Mouse (Mus musculus) CH12.LX (cell line): Measurements from ENCODE around the gene Stag3. TPM values are rescaled to one million over a fixed set of nuclear protein-coding genes. Genes with fewer than 3 reads are reported as not detected.

Source experiments
- DNase-seq: peaks from one replicate; pipeline ENCODE4 v3.0.0-alpha.2; 2013; ENCODE audit errors: extremely low read depth
- H3K27ac ChIP-seq: 2 replicates; pipeline ENCODE4 v1.5.1; 2012; ENCODE audit warnings: low read depth, mild to moderate bottlenecking, control low read depth, moderate library complexity; ENCODE audit not compliant: insufficient read depth
- H3K27me3 ChIP-seq: replicated peaks from 2 replicates; pipeline ENCODE3; 2012; ENCODE audit warnings: inconsistent platforms
- H3K36me3 ChIP-seq, 2 experiments: replicated peaks in 1 of 2; 2 replicates each; pipeline versions ENCODE3 to v1.6.1; 2012; ENCODE audit warnings: inconsistent platforms in 1 of 2, low read length in 1 of 2, mild to moderate bottlenecking in 1 of 2, mixed read lengths in 1 of 2, moderate library complexity in 1 of 2; ENCODE audit not compliant: control insufficient read depth in 1 of 2, insufficient read depth in 1 of 2
- H3K4me1 ChIP-seq, 2 experiments: 2 replicates each; pipeline ENCODE4 v1.6.1; 2012; ENCODE audit warnings: inconsistent platforms in 1 of 2, moderate library complexity in 1 of 2; ENCODE audit not compliant: insufficient read depth in 2 of 2, control insufficient read depth in 1 of 2
- H3K4me2 ChIP-seq: 2 replicates; pipeline ENCODE4 v1.6.1; 2012; ENCODE audit warnings: low read depth, mild to moderate bottlenecking, control low read depth; ENCODE audit not compliant: poor library complexity, insufficient read depth, severe bottlenecking
- H3K4me3 ChIP-seq, 3 experiments: fragments of 150-350 bp in 1 of 3; sonication (generic) in 1 of 3; replicated peaks in 1 of 3; 2 replicates each; pipeline versions ENCODE3 to v1.5.1; 2011 to 2012; ENCODE audit warnings: low read depth in 2 of 3, low read length in 2 of 3, mild to moderate bottlenecking in 2 of 3, moderate library complexity in 2 of 3, control low read depth in 1 of 3, improper control_type of control experiment in 1 of 3, inconsistent platforms in 1 of 3, mixed read lengths in 1 of 3; ENCODE audit not compliant: poor library complexity in 1 of 3
- H3K79me2 ChIP-seq: replicated peaks from 2 replicates; pipeline ENCODE4 v1.6.1; 2012; ENCODE audit warnings: mild to moderate bottlenecking, moderate library complexity; ENCODE audit not compliant: control insufficient read depth, poor library complexity, insufficient read depth, severe bottlenecking; ENCODE audit errors: extremely low read depth
- H3K9ac ChIP-seq: 2 replicates; pipeline ENCODE4 v1.6.1; 2012; ENCODE audit warnings: low read depth, mild to moderate bottlenecking, control low read depth, moderate library complexity; ENCODE audit not compliant: insufficient read depth
- H3K9me3 ChIP-seq: replicated peaks from 2 replicates; pipeline ENCODE3; 2012; ENCODE audit warnings: low read length, inconsistent platforms, mixed read lengths
- ELF1 ChIP-seq: IDR thresholded peaks from 2 replicates; pipeline ENCODE4 v1.6.1; 2014; ENCODE audit warnings: low read depth, mild to moderate bottlenecking, inconsistent platforms, low read length, improper control_type of control experiment
- GABPA ChIP-seq: IDR thresholded peaks from 2 replicates; pipeline ENCODE4 v1.6.1; 2012; ENCODE audit warnings: low read depth, low read length, improper control_type of control experiment, inconsistent platforms; ENCODE audit not compliant: insufficient replicate concordance
- HCFC1 ChIP-seq: IDR thresholded peaks from 2 replicates; pipeline ENCODE4 v1.6.1; 2012; ENCODE audit warnings: low read depth, mild to moderate bottlenecking, inconsistent platforms, low read length, improper control_type of control experiment
- IRF4 ChIP-seq: IDR thresholded peaks from 2 replicates; pipeline ENCODE4 v1.6.1; 2014; ENCODE audit warnings: low read depth, mild to moderate bottlenecking, inconsistent platforms, low read length, improper control_type of control experiment
- JUN ChIP-seq: IDR thresholded peaks from 2 replicates; pipeline ENCODE4 v1.6.1; 2011; ENCODE audit warnings: low read depth, mild to moderate bottlenecking, low read length, improper control_type of control experiment, moderate library complexity; ENCODE audit not compliant: insufficient read depth
- JUND ChIP-seq: conservative IDR thresholded peaks from 2 replicates; pipeline ENCODE4 v1.6.1; 2011; ENCODE audit warnings: low read depth, low read length, improper control_type of control experiment
- MAFK ChIP-seq: IDR thresholded peaks from 2 replicates; pipeline ENCODE4 v1.6.1; 2011; ENCODE audit warnings: low read length, improper control_type of control experiment; ENCODE audit not compliant: insufficient replicate concordance
- MEF2A ChIP-seq: IDR thresholded peaks from 2 replicates; pipeline ENCODE4 v1.6.1; 2014; ENCODE audit warnings: low read depth, mild to moderate bottlenecking, inconsistent platforms, low read length, improper control_type of control experiment, borderline replicate concordance
- MYC ChIP-seq: IDR thresholded peaks from 2 replicates; pipeline ENCODE4 v1.6.1; 2011; ENCODE audit warnings: low read depth, mild to moderate bottlenecking, improper control_type of control experiment, low read length
- NELFE ChIP-seq: IDR thresholded peaks from 2 replicates; pipeline ENCODE4 v1.6.1; 2011; ENCODE audit warnings: low read depth, low read length, improper control_type of control experiment
- NRF1 ChIP-seq: IDR thresholded peaks from 2 replicates; pipeline ENCODE4 v1.6.1; 2014; ENCODE audit warnings: low read depth, mild to moderate bottlenecking, inconsistent platforms, low read length, improper control_type of control experiment, moderate library complexity
- PAX5 ChIP-seq: IDR thresholded peaks from 2 replicates; pipeline ENCODE4 v1.6.1; 2012; ENCODE audit warnings: low read length, inconsistent platforms, mixed read lengths
- POLR2A ChIP-seq: IDR thresholded peaks from 2 replicates; pipeline ENCODE4 v1.6.1; 2011; ENCODE audit warnings: low read depth, mild to moderate bottlenecking, improper control_type of control experiment, low read length
- POLR2AphosphoS2 ChIP-seq: IDR thresholded peaks from 2 replicates; pipeline ENCODE4 v1.6.1; 2011; ENCODE audit warnings: low read depth, low read length, improper control_type of control experiment
- RAD21 ChIP-seq: IDR thresholded peaks from 2 replicates; pipeline ENCODE4 v1.6.1; 2011; ENCODE audit warnings: low read depth, mild to moderate bottlenecking, low read length, improper control_type of control experiment, moderate library complexity
- SMC3 ChIP-seq: IDR thresholded peaks from 2 replicates; pipeline ENCODE4 v1.6.1; 2011; ENCODE audit warnings: low read depth, low read length, improper control_type of control experiment
- TBP ChIP-seq: conservative IDR thresholded peaks from 2 replicates; pipeline ENCODE4 v1.6.1; 2011; ENCODE audit warnings: low read depth, low read length, improper control_type of control experiment
- TCF12 ChIP-seq: IDR thresholded peaks from 2 replicates; pipeline ENCODE4 v1.6.1; 2014; ENCODE audit warnings: low read depth, mild to moderate bottlenecking, inconsistent platforms, low read length, improper control_type of control experiment
- UBTF ChIP-seq: IDR thresholded peaks from 2 replicates; pipeline ENCODE4 v1.6.1; 2012; ENCODE audit warnings: low read depth, mild to moderate bottlenecking, inconsistent platforms, low read length, improper control_type of control experiment, moderate library complexity
- USF1 ChIP-seq: IDR thresholded peaks from 2 replicates; pipeline ENCODE4 v1.6.1; 2014; ENCODE audit warnings: low read depth, mild to moderate bottlenecking, inconsistent platforms, low read length, improper control_type of control experiment
- ZC3H11A ChIP-seq: IDR thresholded peaks from 2 replicates; pipeline ENCODE4 v1.6.1; 2012; ENCODE audit warnings: low read depth, mild to moderate bottlenecking, inconsistent platforms, low read length, improper control_type of control experiment
- ZMIZ1 ChIP-seq: IDR thresholded peaks from 2 replicates; pipeline ENCODE4 v1.6.1; 2012; ENCODE audit warnings: low read depth, mild to moderate bottlenecking, inconsistent platforms, low read length, improper control_type of control experiment
- dilution Hi-C: fragments of 300-500 bp; cut with MboI; formaldehyde crosslinking; loops from 2 replicates; pipeline ENCODE4 v1.14.3; 2020; ENCODE audit warnings: low sequenced_read_pairs; ENCODE audit not compliant: extremely low pct_unique_long_range_greater_than_20kb, extremely low pct_ligation_motif_present
- in situ Hi-C: fragments of 300-500 bp; cut with MboI; formaldehyde crosslinking; loops from 3 replicates; pipeline ENCODE4 v1.14.3; 2019; ENCODE audit warnings: low sequenced_read_pairs, low pct_ligation_motif_present, low pct_unique_long_range_greater_than_20kb, mixed read lengths
- polyA plus RNA-seq: library from polyadenylated mRNA; unstranded; fragments of >175 nt; gene quantifications from 2 replicates; pipeline ENCODE4 v1.2.1, GENCODE M21; 2012; ENCODE audit warnings: low read depth; ENCODE audit not compliant: insufficient read length
- total RNA-seq, 2 experiments: library from RNA; depleted of rRNA; stranded (reverse); fragments of 300-350 nt in 1 of 2; fragments of >200 nt in 1 of 2; gene quantifications; 2 replicates each; pipeline ENCODE4 v1.2.3; 2012 to 2014

Stag3 gene
- total and polyA plus RNA-seq, 3 experiments, result not detected

- dilution Hi-C loops (no loop called here), in situ Hi-C loops (no loop called here)
- no peak overlapping the region for H3K27ac ChIP-seq
- H3K27me3 ChIP-seq, result no peaks in the 10 kb centered on the region
- TF ChIP-seq MYC, result no peak
- no peak for TF ChIP-seq PAX5
- TF ChIP-seq MAFK, result 0 out of 2 replicates have a peak, but pooled peaks have one; percentile 19
- H3K9ac ChIP-seq, result peak overlapping the region; percentile 88
- DNase-seq, result no peak
- peaks cover 11% of the 10 kb centered on the region; the same call in 1 of the 2 replicates for H3K79me2 ChIP-seq
- peaks cover 8 to 35% of the 10 kb centered on the region in 2 experiments for H3K4me1 ChIP-seq
- peak overlapping the region; percentile 89 for H3K4me2 ChIP-seq
- H3K4me3 ChIP-seq, result peak overlapping the region; percentile 73 to 85 (median 80)
- no peaks in the 10 kb centered on the region for H3K9me3 ChIP-seq
- H3K36me3 ChIP-seq, result peaks cover 38 to 65% of the 10 kb centered on the region in 2 experiments
Observed at GRCm38 (mm10) chr5:138264207-138264578, 15.8 kb upstream of the Stag3 start.

GRCm38 (mm10) chr5:138265712-138266111 lies 14.3 kb upstream of the Stag3 start:
- Histone ChIP-seq H3K9me3 (no peaks in the 10 kb centered on the region), H3K9ac (no peak overlapping the region), H3K79me2 (peaks cover 11% of the 10 kb centered on the region; the same call in 1 of the 2 replicates), H3K4me2 (no peak overlapping the region), H3K4me3 (no peak overlapping the region), H3K27me3 (no peaks in the 10 kb centered on the region), H3K36me3 (peaks cover 22 to 49% of the 10 kb centered on the region in 2 experiments), H3K4me1 (peaks cover 8 to 30% of the 10 kb centered on the region in 2 experiments), H3K27ac (no peak overlapping the region)
- in situ Hi-C loops, result no loop called here
- TF ChIP-seq TCF12 (no peak), NELFE (no peak), USF1 (no peak), GABPA (no peak), ZC3H11A (no peak), POLR2A (no peak), JUND (no peak), JUN (no peak), MEF2A (no peak)
- no peak for DNase-seq
- dilution Hi-C loops, result no loop called here

GRCm38 (mm10) chr5:138267114-138267513 lies 12.9 kb upstream of the Stag3 start:
- Histone ChIP-seq H3K27me3 (peaks cover 12% of the 10 kb centered on the region), H3K27ac (no peak overlapping the region), H3K4me1 (peaks cover 8 to 22% of the 10 kb centered on the region in 2 experiments), H3K4me2 (no peak overlapping the region), H3K9ac (no peak overlapping the region), H3K9me3 (no peaks in the 10 kb centered on the region), H3K36me3 (peaks cover 10 to 35% of the 10 kb centered on the region in 2 experiments), H3K4me3 (no peak overlapping the region), H3K79me2 (peaks cover 11% of the 10 kb centered on the region; the same call in 1 of the 2 replicates)
- dilution Hi-C loops (no loop called here), in situ Hi-C loops (no loop called here)
- no peak for DNase-seq
- TF ChIP-seq HCFC1, result no peak
- no peak for TF ChIP-seq NELFE
- no peak for TF ChIP-seq TBP
- TF ChIP-seq POLR2AphosphoS2, result no peak
- TF ChIP-seq USF1, result no peak
- TF ChIP-seq SMC3, result no peak
- no peak for TF ChIP-seq RAD21
- TF ChIP-seq UBTF, result no peak
- TF ChIP-seq ELF1, result no peak
- TF ChIP-seq IRF4, result no peak
- TF ChIP-seq NRF1, result no peak
- no peak for TF ChIP-seq ZMIZ1
